Mouse (Mus musculus): ENCODE results near the gene Bloc1s6. TPM values are rescaled to one million over a fixed set of nuclear protein-coding genes. Genes with fewer than 3 reads are reported as not detected.

Gene Bloc1s6
- 38.9 and 56.4 TPM in 2 replicates for polyA plus RNA-seq (2012; rRNA removed)

GRCm38 (mm10) chr2:122737894-122738830 is at the start of gene Bloc1s6:
Bloc1s6 (plus strand) TSS chr2:122738503.

GRCm38 (mm10) chr2:122702181-122703036 is 35.9 kb upstream of the Bloc1s6 start, which contains the start of gene Slc30a4:
Slc30a4 (minus strand) TSS chr2:122702663.

GRCm38 (mm10) chr2:122765071-122765793 is 26.9 kb downstream of the Bloc1s6 start, which contains the start of gene Sqor:
Sqor (plus strand) TSS chr2:122765237.

Other genes starting within 250 kb of the Bloc1s6 start
- gene Gatm, start 127.2 kb upstream of the Bloc1s6 start, polyA plus RNA-seq (2012; rRNA removed), result 9.4 and 12.1 TPM in 2 replicates
- gene AA467197, start 101.5 kb upstream of the Bloc1s6 start, polyA plus RNA-seq (2012; rRNA removed), result 37.3 and 45.6 TPM in 2 replicates
- 8.5 and 9.8 TPM in 2 replicates for gene Slc30a4, start 35.8 kb upstream of the Bloc1s6 start, polyA plus RNA-seq (2012; rRNA removed)
- 275 and 276 TPM in 2 replicates for gene Sqor, start 26.7 kb downstream of the Bloc1s6 start, polyA plus RNA-seq (2012; rRNA removed)